Mouse (Mus musculus) cerebellum, postnatal 10 days (tissue): ENCODE data around the gene Bves.
"Not testable (repeated sequence)": the region's sequence is repeated elsewhere in the genome, so short reads cannot be mapped to it uniquely, and the experiment has no call there.

Source experiments
- DNase-seq, 2 experiments: peaks; one replicate each; pipeline ENCODE4 v3.0.0; 2021; ENCODE audit warnings: mixed read lengths in 2 of 2

The Bves gene

GRCm38 (mm10) chr10:45335434-45336422, at the start of gene Bves:
Gene Bves, plus strand, starts transcription at chr10:45335772.
- peak; percentile 69 to 79 for DNase-seq

GRCm38 (mm10) chr10:45288351-45288750, 47.2 kb upstream of the Bves start:
- DNase-seq: no peak

- peak; percentile 67 to 73 for DNase-seq
Measured at GRCm38 (mm10) chr10:45289218-45290105, 46.1 kb upstream of the Bves start.

GRCm38 (mm10) chr10:45290618-45291017, 45.0 kb upstream of the Bves start:
- no peak for DNase-seq

GRCm38 (mm10) chr10:45292159-45292558, 43.4 kb upstream of the Bves start:
- DNase-seq: not testable (repeated sequence)

- DNase-seq: no peak
Measured at GRCm38 (mm10) chr10:45295093-45295492, 40.5 kb upstream of the Bves start.

- peak; percentile 50 to 51 for DNase-seq
Measured at GRCm38 (mm10) chr10:45298503-45298902, 37.1 kb upstream of the Bves start.

- no peak for DNase-seq
Measured at GRCm38 (mm10) chr10:45299509-45299908, 36.1 kb upstream of the Bves start.

GRCm38 (mm10) chr10:45303315-45304036, 32.1 kb upstream of the Bves start:
- DNase-seq: no peak

- no peak for DNase-seq
Measured at GRCm38 (mm10) chr10:45305173-45305572, 30.4 kb upstream of the Bves start.

- peak; percentile 11 to 35 for DNase-seq
Measured at GRCm38 (mm10) chr10:45311129-45311528, 24.4 kb upstream of the Bves start.

- DNase-seq: peak; percentile 34 to 37
Measured at GRCm38 (mm10) chr10:45311624-45312023, 23.9 kb upstream of the Bves start.

- DNase-seq: no peak
Measured at GRCm38 (mm10) chr10:45314865-45315264, 20.7 kb upstream of the Bves start.

- DNase-seq: no peak
Measured at GRCm38 (mm10) chr10:45318922-45319321, 16.6 kb upstream of the Bves start.

GRCm38 (mm10) chr10:45320296-45320695, 15.3 kb upstream of the Bves start:
- DNase-seq: no peak

GRCm38 (mm10) chr10:45324159-45324558, 11.4 kb upstream of the Bves start:
- DNase-seq: no peak

- no peak for DNase-seq
Measured at GRCm38 (mm10) chr10:45328196-45329000, 7.2 kb upstream of the Bves start.

GRCm38 (mm10) chr10:45334925-45335324, 647 bp upstream of the Bves start:
- DNase-seq: peak in 1 of 2 experiments; percentile 8

- no peak for DNase-seq
Measured at GRCm38 (mm10) chr10:45339106-45339505, 3.5 kb downstream of the Bves start.

GRCm38 (mm10) chr10:45344381-45344780, 8.8 kb downstream of the Bves start:
- no peak for DNase-seq

- no peak for DNase-seq
Measured at GRCm38 (mm10) chr10:45345217-45345616, 9.6 kb downstream of the Bves start.

GRCm38 (mm10) chr10:45348143-45348542, 12.6 kb downstream of the Bves start:
- not testable (repeated sequence) for DNase-seq
